Comparison of ENCODE assay signal across 26 mouse cellular contexts in genomic region chr1:185298496-185298895, GRCm38 (mm10). TPM values are rescaled to one million over a fixed set of nuclear protein-coding genes. Genes with fewer than 3 reads are reported as not detected.
DNase-seq lines count a peak whose midpoint lies in the region; ATAC-seq and TF ChIP-seq lines count a peak whose summit lies in the region.
"Had no signal": no experiment of that assay in that cellular context is flagged by ENCODE, and none has a peak within 500 bp of the region (broad histone marks: within the 10 kb centered on the region; RNA-seq: fewer than 3 reads in every experiment).

No protein-coding gene starts in this region.

- peaks cover 17% of the 10 kb centered on the region for H3K36me3 ChIP-seq in heart, embryonic 11.5 days (ENCODE audit: control insufficient read depth, insufficient read depth, low read length)
- H3K36me3 ChIP-seq in ES-E14 (ENCODE audit: control insufficient read depth, insufficient read depth, low read length, poor library complexity, severe bottlenecking) = peaks cover 17% of the 10 kb centered on the region; the same call in 1 of the 2 replicates

- in situ Hi-C loops in ES-E14 (cut with MboI; ENCODE audit: low sequenced_read_pairs in 2 of 2, unreplicated experiment in 2 of 2) = no loop called here

- H3K9ac ChIP-seq in heart, embryonic 11.5 days (ENCODE audit: low read depth, low read length) = no peak overlapping the region
- peak overlapping the region; percentile 26; the same call in 1 of the 2 replicates for H3K9ac ChIP-seq in ES-E14 (ENCODE audit: insufficient read depth, low read depth, low read length, poor library complexity, severe bottlenecking)
- H3K9ac ChIP-seq: forebrain, embryonic 13.5 days; hindbrain, embryonic 12.5 days; intestine, embryonic 15.5 days; limb, embryonic 12.5 days; liver, postnatal 0 days had no signal

- WGBS in heart, embryonic 11.5 days (ENCODE audit: insufficient replicate concordance) = 89% methylated on average over 8 of the region's 8 CpGs

- H3K4me3 ChIP-seq in heart, embryonic 11.5 days (ENCODE audit: low read depth, low read length) = no peak overlapping the region
- no peak overlapping the region for H3K4me3 ChIP-seq in ES-E14 (ENCODE audit: insufficient read depth in 1 of 2, low read depth in 1 of 2, low read length in 2 of 2, poor library complexity in 1 of 2, severe bottlenecking in 1 of 2)
- H3K4me3 ChIP-seq: forebrain, embryonic 13.5 days; hindbrain, embryonic 12.5 days; intestine, embryonic 15.5 days; limb, embryonic 12.5 days had no signal

- peak; percentile 64 for DNase-seq in adrenal gland, postnatal 10 days
- no peak for DNase-seq in adrenal gland, postnatal 25 days
- DNase-seq in gastrocnemius, postnatal 25 days = peak; percentile 29
- DNase-seq in gastrocnemius, postnatal 36 days = no peak
- DNase-seq in heart, adult 9 months (ENCODE audit: low spot score in 2 of 2) = peak; percentile 10 to 12
- DNase-seq in ES-E14 (ENCODE audit: low read depth, low spot score) = no peak
- DNase-seq in embryo, embryonic 11 days = no peak
- DNase-seq: cerebellum, adult 8-10 months; cerebellum, postnatal 25 days; kidney, adult 9 months; kidney, postnatal 25 days; liver, postnatal 0 days; lung, postnatal 36 days; right cerebral cortex, postnatal 25 days; spleen, adult 18-20 months; thymus, adult 2 months; thymus, postnatal 36 days had no signal

- no peaks in the 10 kb centered on the region for H3K27me3 ChIP-seq in heart, embryonic 11.5 days (ENCODE audit: control insufficient read depth, insufficient read depth, low read length)
- H3K27me3 ChIP-seq: forebrain, embryonic 13.5 days; hindbrain, embryonic 12.5 days; intestine, embryonic 15.5 days; limb, embryonic 12.5 days had no signal

- no peaks in the 10 kb centered on the region for H3K4me1 ChIP-seq in heart, embryonic 11.5 days (ENCODE audit: control insufficient read depth, insufficient read depth, low read length)
- peaks cover 0 to 5% of the 10 kb centered on the region in 2 experiments; a peak in 1 of 4 replicates for H3K4me1 ChIP-seq in ES-E14 (ENCODE audit: control insufficient read depth in 2 of 2, insufficient read depth in 2 of 2, low read length in 2 of 2, poor library complexity in 1 of 2)
- H3K4me1 ChIP-seq: forebrain, embryonic 13.5 days; hindbrain, embryonic 12.5 days; intestine, embryonic 15.5 days; limb, embryonic 12.5 days had no signal

- intact Hi-C loops in gastrocnemius, postnatal 36 days (cut with DNase I) = no loop called here

- no peak for ATAC-seq in heart, embryonic 11.5 days (replicated peaks; ENCODE audit: insufficient number of reproducible peaks, low FRiP score, low TSS enrichment)
- ATAC-seq: forebrain, embryonic 13.5 days; hindbrain, postnatal 0 days; intestine, embryonic 15.5 days; liver, postnatal 0 days; midbrain, embryonic 16.5 days had no signal

- no peak overlapping the region for H3K27ac ChIP-seq in heart, embryonic 11.5 days (ENCODE audit: low read depth, low read length)
- no peak overlapping the region for H3K27ac ChIP-seq in ES-E14 (ENCODE audit: insufficient read depth, low read depth, low read length, poor library complexity, severe bottlenecking)
- H3K27ac ChIP-seq: forebrain, embryonic 13.5 days; hindbrain, embryonic 12.5 days; hindbrain, postnatal 0 days; intestine, embryonic 15.5 days; limb, embryonic 12.5 days had no signal

- H3K4me2 ChIP-seq in heart, embryonic 11.5 days = no peak overlapping the region
- H3K4me2 ChIP-seq: forebrain, embryonic 13.5 days; hindbrain, embryonic 12.5 days; intestine, embryonic 15.5 days; limb, embryonic 12.5 days; liver, embryonic 11.5 days; midbrain, embryonic 11.5 days had no signal

- H3K9me3 ChIP-seq in heart, embryonic 11.5 days (replicated peaks; ENCODE audit: control insufficient read depth, low read length) = no peaks in the 10 kb centered on the region
- H3K9me3 ChIP-seq in ES-E14 (ENCODE audit: control insufficient read depth, insufficient read depth, low read depth, low read length) = no peaks in the 10 kb centered on the region
- H3K9me3 ChIP-seq: forebrain, embryonic 13.5 days; hindbrain, embryonic 12.5 days; intestine, embryonic 15.5 days; limb, embryonic 12.5 days had no signal

TF ChIP-seq in ES-E14, 5 proteins besides CTCF, POLR2A, EP300 and RAD21:
- TF ChIP-seq ZC3H11A (IDR thresholded peaks at IDR 0.05; ENCODE audit: borderline replicate concordance, low read depth, low read length) (no peak), HCFC1 (IDR thresholded peaks at IDR 0.05; ENCODE audit: borderline replicate concordance, insufficient read depth, low read length) (no peak), MAFK (IDR thresholded peaks at IDR 0.05; ENCODE audit: insufficient read depth, low read depth, low read length) (no peak), CHD2 (IDR thresholded peaks at IDR 0.05; ENCODE audit: low read depth, low read length) (no peak), ZNF384 (IDR thresholded peaks at IDR 0.05; ENCODE audit: low read depth, low read length) (no peak)

RNA-seq across cellular contexts. Expression of gene Iars2, which starts 30.7 kb away (rescaled TPM):
- total RNA-seq in adrenal gland, postnatal 10 days (2021) = 100 to 1,000 TPM; 103 to 111 TPM
- total RNA-seq in adrenal gland, postnatal 25 days (2021) = 86.6 and 107 TPM in 2 replicates
- 10 to 100 TPM; 33.4 to 38.5 TPM for total RNA-seq in gastrocnemius, postnatal 25 days (2021)
- total RNA-seq in gastrocnemius, postnatal 36 days (2021) = 10 to 100 TPM; 36.6 to 38.9 TPM
- 34.9 and 44.0 TPM in 2 replicates for polyA plus RNA-seq in heart, embryonic 11.5 days (2014; fragmentation: Nextera tagmentation; extraction: Ambion mirVana)
- total RNA-seq in ES-E14 (2012; rRNA removed) = 47.9 and 73.9 TPM in 2 replicates

RNA-seq across cellular contexts. Expression of gene Bpnt1, which starts 33.5 kb away (rescaled TPM):
- total RNA-seq in adrenal gland, postnatal 10 days (2021) = 10 to 100 TPM; 64.5 to 71.2 TPM
- total RNA-seq in adrenal gland, postnatal 25 days (2021) = 99.9 and 103 TPM in 2 replicates
- 10 to 100 TPM; 17.8 to 18.1 TPM for total RNA-seq in gastrocnemius, postnatal 25 days (2021)
- 10 to 100 TPM; 13.2 to 15.0 TPM for total RNA-seq in gastrocnemius, postnatal 36 days (2021)
- 27.0 and 27.5 TPM in 2 replicates for polyA plus RNA-seq in heart, embryonic 11.5 days (2014; fragmentation: Nextera tagmentation; extraction: Ambion mirVana)
- 45.1 and 50.6 TPM in 2 replicates for total RNA-seq in ES-E14 (2012; rRNA removed)

Comparison
In these comparisons a context has a peak if more than half of its experiments do, and no peak if none do; other contexts are left out.
1. DNase-seq: peak in adrenal gland, postnatal 10 days (single experiment), gastrocnemius, postnatal 25 days (single experiment) and heart, adult 9 months (2 of 2); none in adrenal gland, postnatal 25 days (single experiment), gastrocnemius, postnatal 36 days (0 of 2), ES-E14 (single experiment) and embryo, embryonic 11 days (single experiment).